Comparison of ENCODE assay signal across 22 mouse cellular contexts in genomic region chr11:31754416-31754815, GRCm38 (mm10).
DNase-seq lines count a peak whose midpoint lies in the region; ATAC-seq and TF ChIP-seq lines count a peak whose summit lies in the region.
"Had no signal": no experiment of that assay in that cellular context is flagged by ENCODE, and none has a peak within 500 bp of the region (broad histone marks: within the 10 kb centered on the region; RNA-seq: fewer than 3 reads in every experiment).

No protein-coding gene starts in this region.

- no peaks in the 10 kb centered on the region for H3K27me3 ChIP-seq in hindbrain, embryonic 14.5 days (ENCODE audit: control insufficient read depth, insufficient read depth, low read length)
- H3K27me3 ChIP-seq: heart, embryonic 13.5 days; neural tube, embryonic 12.5 days; Patski had no signal

- ATAC-seq in hindbrain, embryonic 14.5 days (ENCODE audit: low FRiP score) = no peak
- ATAC-seq in activated CD4-positive, CD25-positive, alpha-beta regulatory T cell, adult 4 months = no peak
- ATAC-seq: liver, postnatal 0 days; Patski had no signal

- H3K9ac ChIP-seq in hindbrain, embryonic 14.5 days = no peak overlapping the region
- H3K9ac ChIP-seq: heart, embryonic 13.5 days; liver, postnatal 0 days; neural tube, embryonic 12.5 days had no signal

- peaks cover 12% of the 10 kb centered on the region for H3K4me1 ChIP-seq in hindbrain, embryonic 14.5 days (replicated peaks; ENCODE audit: control insufficient read depth, insufficient read depth, low read length)
- peaks cover 34% of the 10 kb centered on the region for H3K4me1 ChIP-seq in olfactory bulb, adult 2 months (ENCODE audit: control insufficient read depth, insufficient read depth, low read length)

- no peak for TF ChIP-seq CTCF in left cerebral cortex, adult 2 months (IDR thresholded peaks at IDR 0.05)
- no peak for TF ChIP-seq CTCF in brain, embryonic 14.5 days (IDR thresholded peaks at IDR 0.05; ENCODE audit: borderline replicate concordance, extremely low read depth, insufficient read depth, insufficient read length)
- TF ChIP-seq CTCF in olfactory bulb, adult 2 months (IDR thresholded peaks at IDR 0.05; ENCODE audit: insufficient read depth, low read depth, low read length) = no peak

- H3K27ac ChIP-seq in left cerebral cortex, adult 2 months = peak overlapping the region; percentile 89
- peak overlapping the region; percentile 63; the same call in 1 of the 2 replicates for H3K27ac ChIP-seq in hindbrain, embryonic 14.5 days
- peak overlapping the region; percentile 96 for H3K27ac ChIP-seq in olfactory bulb, adult 2 months (ENCODE audit: insufficient read depth, low read depth, low read length)
- H3K27ac ChIP-seq: gastrocnemius, adult 2 months; heart, embryonic 13.5 days; limb, embryonic 10.5 days; neural tube, embryonic 12.5 days had no signal

- 51% methylated on average over 4 of the region's 4 CpGs for WGBS in hindbrain, embryonic 14.5 days
- WGBS in olfactory bulb, adult 2 months = 53% methylated on average over 4 of the region's 4 CpGs

- intact Hi-C loops in left cerebral cortex, adult 2 months (cut with DNase I) = no loop called here
- intact Hi-C loops in left cerebral cortex, postnatal 36 days (cut with DNase I) = loop anchor here (5.0 kb wide), 1 partner anchor 67 kb away; no protein-coding TSS in a partner anchor

- H3K36me3 ChIP-seq in hindbrain, embryonic 14.5 days (replicated peaks; ENCODE audit: control insufficient read depth, insufficient read depth) = no peaks in the 10 kb centered on the region
- H3K36me3 ChIP-seq: heart, embryonic 13.5 days; limb, embryonic 10.5 days; neural tube, embryonic 12.5 days had no signal

- no peak overlapping the region for H3K4me3 ChIP-seq in left cerebral cortex, adult 2 months
- H3K4me3 ChIP-seq in hindbrain, embryonic 14.5 days (replicated peaks; ENCODE audit: low read length) = no peak overlapping the region
- no peak overlapping the region for H3K4me3 ChIP-seq in olfactory bulb, adult 2 months (ENCODE audit: insufficient read depth, low read depth, low read length)
- H3K4me3 ChIP-seq: gastrocnemius, adult 2 months; heart, embryonic 13.5 days; limb, embryonic 10.5 days; neural tube, embryonic 12.5 days had no signal

- no peaks in the 10 kb centered on the region for H3K9me3 ChIP-seq in hindbrain, embryonic 14.5 days (ENCODE audit: control insufficient read depth, low read length)
- H3K9me3 ChIP-seq: heart, embryonic 13.5 days; limb, embryonic 10.5 days; neural tube, embryonic 12.5 days had no signal

- H3K4me2 ChIP-seq in hindbrain, embryonic 14.5 days (replicated peaks) = no peak overlapping the region
- H3K4me2 ChIP-seq: heart, embryonic 13.5 days; neural tube, embryonic 12.5 days had no signal

- TF ChIP-seq POLR2A in brain, embryonic 14.5 days (IDR thresholded peaks at IDR 0.05; ENCODE audit: borderline replicate concordance, extremely low read depth, insufficient read depth, insufficient read length, poor library complexity, severe bottlenecking) = no peak
- no peak for TF ChIP-seq POLR2A in olfactory bulb, adult 2 months (IDR thresholded peaks at IDR 0.05; ENCODE audit: insufficient read depth, low read depth, low read length)

- no peak for DNase-seq in left cerebral cortex, adult 2 months (ENCODE audit: extremely low spot score in 1 of 2, low spot score in 2 of 2)
- DNase-seq in left cerebral cortex, postnatal 36 days (ENCODE audit: low spot score in 2 of 2) = no peak
- DNase-seq in brain, embryonic 14.5 days (ENCODE audit: low read depth) = peak; percentile 55
- DNase-seq in hindbrain, embryonic 14.5 days (ENCODE audit: low spot score) = no peak
- no peak for DNase-seq in right cerebral cortex, postnatal 25 days
- DNase-seq: adrenal gland, postnatal 25 days; cerebellum, adult 2 months; cerebellum, postnatal 36 days; gastrocnemius, adult 2 months; heart, adult 18-20 months; kidney, adult 8-10 months; kidney, postnatal 14 days; liver, postnatal 0 days; lung, postnatal 14 days; right cerebral cortex, postnatal 14 days; thymus, adult 2 months had no signal
